Mouse (Mus musculus): ENCODE data around the gene Mlx.
A peak's percentile ranks its signal among the peaks of the same experiment; 100 is the strongest.
"Not testable (repeated sequence)": the region's sequence is repeated elsewhere in the genome, so short reads cannot be mapped to it uniquely, and the experiment has no call there.

Gene Mlx

GRCm38 (mm10) chr11:101098231-101098630 lies 11.2 kb downstream of the Mlx start:
- DNase-seq (ENCODE audit: low spot score in 2 of 2) = no peak

- no peak for DNase-seq (ENCODE audit: low spot score in 2 of 2)
These were observed 15.9 kb downstream of the Mlx start for GRCm38 (mm10) chr11:101103011-101103410.

- no peak for DNase-seq (ENCODE audit: low spot score in 2 of 2)
These were observed 22.3 kb downstream of the Mlx start for GRCm38 (mm10) chr11:101109351-101109750.

- DNase-seq (ENCODE audit: low spot score in 2 of 2) = no peak
These were observed 23.6 kb downstream of the Mlx start for GRCm38 (mm10) chr11:101110708-101111107.

DNA sequence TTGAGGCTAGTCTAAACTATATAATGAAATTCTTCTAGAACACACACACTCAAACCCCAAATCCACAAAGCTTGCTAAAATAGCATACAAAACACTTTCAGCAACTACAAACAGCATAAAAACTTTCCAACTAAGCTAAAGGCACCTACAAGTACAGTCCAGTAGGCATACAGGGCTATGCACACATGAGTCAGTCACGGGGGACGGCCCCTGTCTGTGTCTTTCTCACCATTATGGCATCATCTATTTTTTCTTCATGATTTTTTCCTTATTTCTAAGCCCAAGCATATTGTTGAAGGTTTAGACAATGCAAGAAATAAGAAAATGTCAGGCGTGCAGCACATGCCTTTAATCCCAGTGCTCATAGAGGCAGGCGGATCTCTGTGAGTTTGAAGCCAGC lies 24.1 kb downstream of the Mlx start:
- DNase-seq (ENCODE audit: low spot score in 2 of 2) = no peak

GRCm38 (mm10) chr11:101112186-101112585 lies 25.1 kb downstream of the Mlx start:
- DNase-seq (ENCODE audit: low spot score in 2 of 2) = no peak

GRCm38 (mm10) chr11:101115564-101115963 lies 28.5 kb downstream of the Mlx start:
- no peak for DNase-seq (ENCODE audit: low spot score in 2 of 2)

DNA sequence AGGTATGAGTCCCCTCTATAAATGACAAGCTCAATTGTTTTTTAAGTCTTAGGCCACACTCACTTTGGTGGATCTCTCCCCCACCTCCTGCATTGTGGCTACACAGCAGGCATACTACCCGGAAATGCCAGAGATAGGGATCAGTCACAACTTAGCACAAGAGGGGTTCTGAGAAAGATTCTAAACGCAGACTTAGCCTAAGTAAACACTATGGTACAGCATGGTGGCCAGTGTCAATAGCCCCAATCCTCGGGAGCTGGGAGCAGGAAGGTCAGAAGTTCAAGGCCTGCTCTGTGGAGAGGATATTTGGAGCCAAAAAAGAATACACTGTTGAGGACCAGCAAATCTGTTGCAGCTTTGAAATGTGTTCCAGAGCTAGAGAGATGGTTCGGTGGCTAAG lies 31.0 kb downstream of the Mlx start:
- no peak for DNase-seq (ENCODE audit: low spot score in 2 of 2)

- peak in 1 of 2 experiments; percentile 18 for DNase-seq (ENCODE audit: low spot score in 2 of 2)
These were observed 32.2 kb downstream of the Mlx start for GRCm38 (mm10) chr11:101119131-101119760.

DNA sequence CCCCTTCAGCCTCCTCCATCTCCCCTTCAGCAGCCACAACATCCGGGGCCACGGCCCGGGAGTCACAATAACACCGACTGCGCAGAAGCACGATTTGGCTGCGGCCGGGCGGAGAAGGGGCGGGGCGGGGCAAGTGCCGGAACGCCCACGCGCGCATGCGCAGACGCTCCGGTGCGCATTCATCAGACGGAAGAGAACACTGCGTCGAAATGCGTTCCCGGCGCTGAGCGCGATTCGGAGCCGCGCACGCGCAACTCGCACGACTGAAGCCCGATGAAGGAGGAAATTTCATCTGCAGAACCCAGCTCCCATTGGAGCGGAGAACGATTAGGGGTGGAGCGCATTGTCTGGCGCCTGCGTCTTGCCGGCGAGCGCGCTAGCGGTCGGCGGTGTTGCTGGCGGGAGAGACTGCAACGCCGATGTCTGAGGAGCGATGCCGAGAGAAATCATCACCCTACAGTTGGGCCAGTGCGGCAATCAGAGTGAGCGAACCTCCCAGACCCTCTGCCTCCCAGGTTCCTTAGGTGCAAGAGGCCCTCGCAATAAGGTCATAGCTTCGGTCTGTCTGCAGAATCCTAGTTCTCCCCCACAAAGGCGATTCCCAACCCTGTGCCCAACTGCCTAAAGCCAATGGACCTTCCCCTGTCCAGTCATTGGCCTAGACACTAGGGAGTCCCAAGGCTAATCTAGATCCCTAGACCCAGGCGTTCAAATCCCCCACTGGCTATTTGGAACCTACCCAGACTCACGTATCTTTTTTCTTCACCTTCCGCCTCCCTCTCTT lies 32.9 kb downstream of the Mlx start, which contains the start of the genes Retreg3 and Tubg1:
Retreg3 (minus strand) TSS at position 133 of the 784 bp plus-strand sequence.
Tubg1 (plus strand) TSS at position 178 of the 784 bp plus-strand sequence.
- peak; percentile 98 to 100 for DNase-seq (ENCODE audit: low spot score in 2 of 2)

DNA sequence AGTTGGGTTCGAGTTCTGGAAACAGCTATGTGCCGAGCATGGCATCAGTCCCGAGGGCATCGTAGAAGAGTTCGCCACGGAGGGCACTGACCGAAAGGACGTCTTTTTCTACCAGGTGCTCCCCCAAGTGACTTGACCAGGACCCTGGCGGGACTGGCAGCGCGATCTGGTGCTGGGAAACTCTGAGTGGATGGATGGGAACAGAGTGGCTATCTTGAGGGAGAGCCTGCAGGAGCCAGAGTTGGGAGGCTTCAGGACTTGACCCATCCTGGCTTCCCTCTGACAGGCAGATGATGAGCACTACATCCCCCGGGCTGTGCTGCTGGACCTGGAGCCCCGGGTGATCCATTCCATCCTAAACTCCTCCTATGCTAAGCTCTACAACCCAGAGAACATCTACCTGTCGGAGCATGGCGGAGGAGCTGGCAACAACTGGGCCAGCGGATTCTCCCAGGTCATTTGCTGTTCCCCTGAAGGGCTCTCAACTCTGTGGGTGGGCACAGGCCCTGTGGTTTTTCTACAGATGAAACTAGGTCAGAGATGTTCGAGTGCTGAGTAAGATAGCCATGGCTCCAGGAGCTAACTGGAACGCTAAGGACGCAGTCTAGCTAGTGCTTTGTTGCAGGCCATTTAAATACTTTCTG lies 33.6 kb downstream of the Mlx start:
- peak in 1 of 2 experiments; percentile 12 for DNase-seq (ENCODE audit: low spot score in 2 of 2)

GRCm38 (mm10) chr11:101124494-101124893 lies 37.4 kb downstream of the Mlx start:
- DNase-seq (ENCODE audit: low spot score in 2 of 2) = not testable (repeated sequence)

GRCm38 (mm10) chr11:101125008-101125407 lies 37.9 kb downstream of the Mlx start:
- DNase-seq (ENCODE audit: low spot score in 2 of 2) = not testable (repeated sequence)

DNA sequence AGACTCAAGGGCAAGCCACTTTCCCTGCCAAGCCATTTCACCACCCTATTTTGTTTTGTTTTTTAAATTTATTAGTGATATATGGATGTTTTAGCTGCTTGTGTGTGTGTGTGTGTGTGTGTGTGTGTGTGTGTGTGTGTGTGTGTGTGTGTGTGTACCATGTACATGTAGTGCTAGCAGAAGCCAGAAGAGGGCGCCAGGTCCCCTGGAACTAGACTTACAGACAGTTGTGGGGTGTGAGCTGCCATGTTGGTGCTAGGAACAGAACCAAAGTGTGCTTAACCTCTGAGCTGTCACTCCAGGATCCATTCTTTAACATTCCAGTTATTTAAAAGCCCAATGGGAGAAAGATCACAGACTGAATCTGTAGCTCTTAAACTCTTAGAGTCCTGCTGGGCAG lies 40.0 kb downstream of the Mlx start:
- DNase-seq (ENCODE audit: low spot score in 2 of 2) = no peak

GRCm38 (mm10) chr11:101128996-101129577 lies 42.0 kb downstream of the Mlx start:
- DNase-seq (ENCODE audit: low spot score in 2 of 2) = no peak

- DNase-seq (ENCODE audit: low spot score in 2 of 2) = no peak
These were observed 43.1 kb downstream of the Mlx start for GRCm38 (mm10) chr11:101130056-101130756.

DNA sequence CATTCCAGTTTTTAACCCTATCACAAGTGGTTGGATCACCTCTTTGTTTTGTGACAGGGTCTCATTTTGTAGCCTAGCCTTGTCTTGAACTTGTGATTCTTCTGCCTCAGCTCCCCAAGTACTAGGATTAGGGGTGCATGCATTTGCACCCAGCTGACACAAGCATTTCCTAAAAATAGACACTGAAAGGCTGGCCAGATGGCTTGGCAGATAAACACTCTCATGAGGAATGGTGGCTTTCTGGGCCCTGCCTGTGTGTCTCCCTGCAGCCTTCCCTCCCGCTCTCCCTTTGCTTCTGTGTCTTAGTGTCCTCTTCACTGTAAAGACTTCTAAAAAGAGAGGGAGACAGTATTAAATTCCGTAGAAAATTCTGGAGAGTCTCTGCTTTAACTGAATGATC lies 44.1 kb downstream of the Mlx start:
- no peak for DNase-seq (ENCODE audit: low spot score in 2 of 2)

GRCm38 (mm10) chr11:101131701-101132100 lies 44.6 kb downstream of the Mlx start:
- DNase-seq (ENCODE audit: low spot score in 2 of 2) = no peak

GRCm38 (mm10) chr11:101133037-101133436 lies 46.0 kb downstream of the Mlx start:
- no peak for DNase-seq (ENCODE audit: low spot score in 2 of 2)

GRCm38 (mm10) chr11:101134217-101134865 lies 47.3 kb downstream of the Mlx start:
- no peak for DNase-seq (ENCODE audit: low spot score in 2 of 2)

DNA sequence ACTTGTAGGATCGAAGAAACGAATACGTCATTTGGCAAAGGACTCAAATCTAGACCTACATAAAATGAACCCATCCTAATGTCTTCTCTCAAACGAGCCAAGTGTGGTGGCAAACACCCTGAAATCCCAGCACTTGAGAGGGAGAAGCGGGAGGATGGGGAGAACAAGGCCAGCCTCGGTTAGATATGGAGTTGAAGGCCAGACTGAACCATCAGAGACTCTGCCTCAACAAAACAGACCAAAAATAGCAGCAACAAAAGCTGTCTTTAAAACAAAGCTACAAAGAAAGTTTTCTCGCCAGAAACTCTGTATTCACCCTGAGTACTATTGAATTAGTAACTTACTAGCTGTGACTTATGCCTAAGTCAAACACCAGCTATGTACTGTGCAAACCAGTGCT lies 49.9 kb downstream of the Mlx start:
- DNase-seq (ENCODE audit: low spot score in 2 of 2) = no peak

All from thymus, postnatal 10 days (tissue).